Mouse (Mus musculus) induced T-regulatory cell, adult 2 months (primary cell): Measurements from ENCODE around the gene Mtch1.

ENCODE experiments used
- DNase-seq: peaks from one replicate; pipeline ENCODE4 v3.0.0-alpha.2; 2012; ENCODE audit warnings: low read depth

Mtch1 gene

DNA sequence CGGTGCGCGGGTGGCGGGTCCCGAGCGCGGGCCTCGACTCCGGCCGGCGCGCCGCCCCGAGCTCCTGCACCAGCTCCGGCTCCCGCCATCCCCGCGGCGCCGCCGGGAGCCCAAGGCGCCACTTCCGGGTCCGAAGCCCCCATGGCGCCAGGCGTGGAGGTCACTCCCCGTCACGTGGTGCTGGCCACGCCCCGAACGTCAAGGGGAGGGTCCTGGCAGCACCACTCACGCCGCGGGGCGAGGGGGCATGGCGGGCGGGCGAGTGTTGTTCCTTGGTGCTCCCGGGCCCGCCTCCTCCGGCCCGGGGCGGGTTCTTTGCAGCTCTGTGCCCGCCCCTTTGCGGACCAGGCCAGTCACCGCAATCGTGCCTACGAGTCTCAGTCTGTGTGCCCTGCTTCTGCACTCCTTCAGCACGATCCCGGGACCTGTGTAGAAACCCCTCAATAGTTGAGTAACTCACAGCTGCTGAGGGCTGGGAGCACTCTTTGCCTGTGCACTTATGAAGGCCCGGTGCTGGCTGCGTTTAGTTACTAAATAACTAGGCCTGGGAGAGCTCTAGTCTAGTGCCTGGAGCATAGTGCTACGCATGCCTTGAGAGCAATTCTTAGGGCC, at the start of gene Mtch1:
TSS of gene Mtch1 (minus strand) at position 290 of the 612 bp plus-strand sequence.
- DNase-seq, result peak; percentile 98

DNA sequence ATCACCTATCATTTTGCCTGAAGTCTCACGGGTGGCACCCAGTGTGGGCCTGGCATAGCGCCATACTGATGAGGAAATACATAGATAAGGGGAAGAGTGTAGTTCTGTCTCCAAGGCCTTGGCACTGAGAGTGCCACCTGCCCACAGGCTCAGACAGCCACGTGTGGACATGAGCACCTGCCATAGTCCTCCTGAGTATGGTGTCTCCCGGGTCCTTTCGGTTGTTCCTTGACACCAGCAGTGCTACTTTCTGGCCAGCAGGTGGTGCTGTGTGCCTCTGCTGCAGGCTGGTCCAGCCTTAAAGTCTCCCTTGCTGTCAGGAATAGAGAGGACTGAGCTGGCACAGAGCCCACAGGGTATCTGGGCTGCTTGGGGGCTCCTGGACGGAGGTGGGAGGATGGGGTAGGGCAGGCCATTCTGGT, 49.1 kb upstream of the Mtch1 start:
- peak; percentile 95 for DNase-seq

DNA sequence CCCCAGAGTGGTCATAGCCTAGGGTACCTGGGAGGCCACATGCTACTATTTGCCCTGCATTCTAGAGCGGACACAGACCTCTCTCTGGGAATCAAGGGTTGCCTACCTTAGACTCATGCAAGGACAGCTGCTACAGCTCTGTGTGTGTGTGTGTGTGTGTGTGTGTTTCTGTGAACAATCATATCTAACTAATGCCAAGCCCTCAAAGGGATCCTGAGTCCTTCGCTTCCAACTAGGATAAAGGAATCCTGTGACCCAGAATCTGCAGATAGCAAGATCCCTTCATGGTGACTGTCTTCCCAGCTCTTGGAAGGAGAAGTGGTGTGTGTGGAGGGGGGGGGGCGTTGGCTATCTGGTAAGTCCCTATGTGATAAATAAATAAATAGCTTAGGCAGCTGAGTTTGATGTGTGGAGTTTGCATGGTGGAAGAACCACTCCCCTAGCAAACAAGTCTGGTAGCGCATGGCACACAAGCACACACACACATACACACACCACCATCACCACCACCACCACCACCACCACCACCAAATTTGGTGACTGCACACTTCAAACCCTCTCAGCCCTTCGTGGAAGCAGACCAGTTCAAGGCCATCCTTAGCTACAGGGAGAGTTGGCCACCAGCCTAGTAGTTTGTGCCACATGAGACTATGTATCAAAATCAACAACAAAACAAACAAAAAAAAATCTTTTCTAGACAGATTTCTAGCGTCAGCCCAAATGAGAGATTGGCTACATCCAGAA, 48.5 kb upstream of the Mtch1 start:
- peak; percentile 72 for DNase-seq

DNA sequence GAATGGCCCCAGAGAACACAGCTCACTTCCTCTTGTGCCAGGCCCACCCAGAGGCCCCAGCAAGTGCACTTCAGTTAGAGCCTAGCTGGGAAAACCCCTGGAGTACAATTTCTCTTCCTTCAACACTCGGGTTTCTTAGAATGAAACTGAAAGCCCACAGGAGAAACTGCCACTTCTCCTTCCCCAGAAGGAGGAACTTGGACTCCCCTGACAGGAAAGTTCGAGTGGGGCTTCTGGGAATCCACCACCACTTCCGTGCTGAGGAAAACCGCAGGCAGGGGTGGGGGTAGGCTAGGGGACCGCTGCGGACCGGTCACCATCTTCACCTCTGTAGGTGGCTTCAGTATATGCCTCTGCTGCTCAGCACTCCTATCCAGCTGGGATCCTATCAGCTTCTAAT, 47.6 kb upstream of the Mtch1 start:
- peak; percentile 94 for DNase-seq

DNA sequence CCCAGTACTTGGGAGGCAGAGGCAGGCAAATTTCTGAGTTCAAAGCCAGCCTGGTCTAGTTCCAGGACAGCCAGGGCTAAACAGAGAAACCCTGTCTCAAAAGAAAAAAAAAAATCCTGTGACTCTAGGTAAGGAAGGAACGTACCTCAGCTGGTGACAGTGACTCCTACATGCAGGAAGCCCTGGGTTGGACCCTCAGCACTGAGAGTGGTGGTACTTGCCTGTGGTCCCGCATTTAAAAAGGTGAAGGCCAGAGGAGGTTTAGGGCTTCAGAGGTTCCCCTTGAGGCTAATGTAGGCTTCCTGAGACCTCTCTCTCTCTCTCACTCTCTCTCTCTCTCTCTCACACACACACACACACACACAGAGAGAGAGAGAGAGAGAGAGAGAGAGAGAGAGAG, 47.0 kb upstream of the Mtch1 start:
- DNase-seq, result peak; percentile 82

DNA sequence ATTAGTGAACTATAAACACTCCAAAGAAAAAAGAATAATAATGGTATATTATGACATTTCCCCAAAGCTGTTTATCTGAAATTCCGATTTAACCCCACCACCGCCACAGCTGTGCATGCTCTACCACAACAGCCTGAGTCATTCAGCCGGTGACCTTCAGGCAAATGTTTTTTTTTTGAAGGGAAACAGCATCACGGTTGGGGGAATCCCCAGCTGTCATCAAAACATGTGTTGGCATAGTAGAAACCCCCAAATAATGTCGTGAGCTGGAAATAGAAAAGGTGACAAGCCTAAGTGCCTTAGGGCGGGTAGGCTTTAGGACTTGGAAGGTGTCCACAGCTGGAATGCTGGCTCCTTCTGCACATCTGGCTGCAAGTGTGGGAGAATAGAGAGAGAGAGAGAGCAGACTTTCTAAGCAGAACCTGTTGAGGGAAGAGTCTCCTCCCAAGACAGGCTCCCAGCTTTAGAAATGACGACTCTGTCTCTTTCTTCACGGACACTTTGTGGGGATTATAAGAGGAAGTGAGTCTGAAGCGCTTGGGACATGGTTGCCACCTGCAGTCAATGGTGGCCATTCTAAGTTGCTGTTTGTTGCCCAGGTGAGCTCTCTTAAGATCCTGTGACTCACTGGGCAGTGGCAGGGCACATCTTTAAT, 46.5 kb upstream of the Mtch1 start:
- peak; percentile 97 for DNase-seq

DNA sequence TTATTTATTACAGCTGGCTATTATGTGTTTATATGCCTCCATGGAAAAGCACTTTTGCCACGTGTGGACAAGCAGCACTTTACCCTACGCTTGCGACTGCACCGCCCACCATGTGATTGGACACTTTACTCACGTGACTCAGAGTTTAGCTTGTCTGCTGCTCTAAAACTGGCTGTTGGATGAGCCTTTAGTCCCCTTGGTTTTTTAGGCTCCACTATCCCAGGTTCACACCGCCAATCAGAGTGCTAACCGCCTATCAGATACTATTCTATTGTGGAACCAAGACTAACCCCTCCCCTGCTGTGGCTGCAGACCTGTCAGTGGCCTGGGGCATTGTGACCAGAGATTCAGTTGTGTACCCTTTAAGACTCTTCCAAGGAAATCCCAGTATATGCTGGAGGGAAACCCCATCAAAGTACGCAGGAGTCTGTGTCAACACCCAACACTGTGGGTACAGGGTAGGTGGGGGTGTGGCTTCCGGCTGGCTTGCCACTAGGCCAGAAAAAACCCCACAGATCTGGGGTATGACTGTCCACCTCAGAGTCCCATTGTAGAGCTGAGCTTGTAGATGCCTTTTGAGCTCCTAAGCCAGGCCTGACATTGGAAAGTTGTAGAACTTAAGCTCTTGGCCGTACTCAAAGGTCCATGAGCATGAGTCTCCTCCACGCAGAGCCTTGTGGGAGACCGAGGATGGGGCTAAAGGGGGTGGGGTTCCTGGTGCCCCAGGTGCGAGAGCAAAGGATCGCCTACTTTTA, 45.8 kb upstream of the Mtch1 start:
- peak; percentile 95 for DNase-seq

DNA sequence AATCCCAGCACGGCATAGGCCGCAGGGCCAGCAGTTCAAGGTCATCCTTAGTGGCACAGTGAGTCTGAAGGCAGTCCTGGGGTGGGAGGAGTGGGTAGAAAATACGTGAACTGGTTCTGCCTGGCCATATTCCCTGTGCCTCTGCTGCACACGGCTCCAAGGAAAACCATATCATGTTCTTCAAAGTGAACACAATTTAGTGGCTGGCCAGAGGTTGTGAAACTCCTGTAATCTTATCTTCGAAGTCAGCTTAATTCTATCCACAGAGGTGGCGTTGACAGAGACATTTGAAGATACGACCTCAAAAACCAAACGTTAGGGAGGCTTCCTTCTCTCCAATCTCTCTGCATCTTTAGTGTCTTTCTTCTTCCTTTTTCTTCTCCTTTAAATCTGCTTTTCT, 43.5 kb upstream of the Mtch1 start:
- DNase-seq, result peak; percentile 33

DNA sequence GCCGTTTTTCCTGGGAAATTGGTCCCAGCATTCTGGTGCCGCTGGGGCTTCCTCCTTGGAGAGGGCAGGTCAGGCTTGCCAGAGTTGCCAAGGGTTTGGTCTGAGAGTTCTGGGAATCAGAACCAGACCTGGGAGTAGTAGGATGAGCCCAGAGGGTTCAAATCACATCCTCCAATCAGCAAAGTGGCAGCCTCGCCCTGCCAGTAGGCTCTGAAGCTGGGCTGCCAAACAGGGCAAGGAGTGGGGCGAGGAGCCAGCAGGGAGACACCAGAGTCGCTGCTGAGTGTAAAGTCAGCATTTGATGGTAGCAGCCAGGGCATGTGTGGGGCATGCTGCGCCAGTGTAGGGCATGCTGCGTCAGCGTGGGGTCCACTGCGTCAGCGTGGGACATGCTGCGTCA, 41.2 kb upstream of the Mtch1 start:
- DNase-seq, result no peak

DNA sequence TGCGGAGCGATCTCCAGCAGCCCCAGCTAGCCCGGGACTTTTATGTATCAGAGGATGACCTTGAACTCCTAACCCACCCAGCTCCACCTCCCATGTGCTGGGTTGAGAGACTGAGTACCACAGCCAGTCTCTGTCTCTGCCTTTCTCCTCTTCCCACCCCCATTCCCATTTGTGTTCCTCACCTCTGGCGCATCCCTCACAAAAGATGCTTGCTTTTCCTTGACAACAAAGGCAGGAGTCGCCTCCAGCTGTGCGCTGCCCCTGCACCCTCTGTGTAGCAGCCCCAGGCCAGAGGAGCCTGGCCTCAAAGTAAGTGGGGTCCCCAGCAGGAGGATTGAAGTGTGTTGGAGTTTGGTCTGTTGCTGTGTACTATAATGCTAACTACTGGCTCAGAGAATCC, 38.0 kb upstream of the Mtch1 start:
- no peak for DNase-seq

DNA sequence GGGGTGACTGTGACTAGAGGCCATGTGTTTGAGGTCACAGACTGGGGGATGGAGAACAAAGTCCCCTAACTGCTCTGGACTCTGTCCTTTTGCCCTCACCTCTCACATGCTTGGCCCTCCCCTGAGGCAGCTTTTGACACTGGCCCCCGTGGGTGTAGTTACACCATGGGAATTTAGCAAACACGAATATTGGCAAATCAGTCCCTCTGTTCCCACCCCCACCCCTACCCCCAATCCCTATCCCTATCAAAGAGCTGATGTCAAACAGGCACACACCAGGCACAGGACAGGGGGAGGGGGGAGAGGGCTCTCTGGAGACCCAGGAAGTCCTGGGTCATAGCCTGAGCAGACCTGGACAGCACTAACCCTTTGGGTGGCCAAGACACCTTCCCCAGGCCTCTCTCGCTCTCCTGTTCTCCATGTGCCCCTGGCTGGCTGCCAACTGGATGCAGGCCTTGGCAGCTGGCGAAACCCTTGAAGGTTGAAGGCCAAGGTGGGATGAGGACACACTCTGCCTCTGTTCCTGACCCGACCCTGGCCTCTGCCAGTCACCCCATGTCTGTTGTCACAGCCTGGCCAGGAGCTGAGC, 37.2 kb upstream of the Mtch1 start:
- no peak for DNase-seq

DNA sequence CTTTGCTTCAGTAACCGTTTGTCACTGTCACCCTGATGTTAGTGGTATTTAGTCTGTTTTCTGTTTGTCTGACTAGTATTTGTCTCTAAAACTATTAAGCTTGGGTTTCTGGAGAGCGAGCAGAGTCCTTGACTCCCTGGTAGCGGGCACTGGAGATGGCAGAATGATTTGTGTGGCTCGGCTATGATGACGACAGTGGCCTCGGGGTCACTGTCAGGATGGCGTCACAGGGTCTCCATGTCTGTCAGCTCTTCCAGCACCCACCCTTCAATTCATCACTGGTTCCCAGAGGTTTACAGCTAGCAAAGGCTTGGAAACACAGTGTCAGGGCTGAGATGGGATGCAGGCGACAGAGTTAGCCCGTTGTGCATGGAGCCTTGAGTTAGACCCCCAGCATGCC, 36.2 kb upstream of the Mtch1 start:
- no peak for DNase-seq

DNA sequence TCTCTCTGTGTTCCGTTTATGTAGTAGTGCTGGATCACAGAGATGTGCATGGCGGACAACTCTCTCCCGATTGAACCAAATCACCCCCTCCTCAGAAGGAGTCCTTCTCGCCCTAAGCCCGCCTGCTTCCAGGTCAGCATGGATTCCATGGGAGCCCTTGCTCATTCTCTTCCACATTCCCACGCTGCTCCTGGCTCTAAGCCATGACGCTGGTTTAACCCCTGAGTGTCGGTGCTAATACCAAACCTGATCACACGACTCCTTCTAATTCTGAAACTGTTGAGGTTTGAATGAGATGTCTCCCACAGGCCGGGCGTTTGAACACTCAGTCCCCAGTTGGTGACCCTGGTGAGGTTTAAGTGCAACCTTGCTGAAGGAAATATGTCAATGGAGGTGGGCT, 34.7 kb upstream of the Mtch1 start:
- peak; percentile 67 for DNase-seq

DNA sequence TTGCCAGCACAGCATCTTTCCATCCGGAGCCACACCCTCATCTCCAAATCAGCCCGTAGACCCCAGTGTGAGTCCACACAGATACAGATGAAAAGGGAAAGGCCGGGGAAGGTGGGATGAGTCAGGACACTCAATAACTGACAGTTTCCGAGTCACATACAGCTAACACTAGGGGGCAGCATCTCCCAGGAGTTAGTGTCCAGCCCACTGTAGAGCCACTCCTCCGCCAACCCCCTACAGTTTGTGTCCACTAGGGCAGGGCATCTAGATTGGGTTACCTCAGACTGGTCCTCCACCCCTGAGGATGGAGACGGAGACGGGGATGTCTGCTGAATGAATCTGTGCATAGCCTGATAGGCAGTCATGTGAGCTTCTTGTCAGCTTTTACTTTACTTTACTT, 33.7 kb upstream of the Mtch1 start:
- DNase-seq, result peak; percentile 94

DNA sequence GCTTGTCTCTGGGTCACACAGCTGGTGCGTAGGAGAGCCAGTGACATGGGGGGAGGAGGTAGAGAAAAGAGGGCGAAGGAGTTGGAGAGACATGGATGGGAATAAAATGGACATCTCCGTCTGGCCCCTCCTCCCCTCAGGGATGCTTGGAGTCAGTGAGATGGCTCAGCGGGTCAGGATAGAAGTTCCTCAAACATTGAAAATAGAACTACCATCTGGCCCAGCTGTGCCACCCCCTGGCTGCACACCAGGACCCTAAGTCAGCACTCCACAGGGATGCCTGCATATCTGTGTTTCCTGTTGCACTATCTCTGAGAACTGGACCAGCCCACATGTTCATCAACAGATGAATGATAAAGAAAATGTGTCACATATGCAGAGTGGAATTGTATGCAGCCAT, 32.5 kb upstream of the Mtch1 start:
- no peak for DNase-seq

DNA sequence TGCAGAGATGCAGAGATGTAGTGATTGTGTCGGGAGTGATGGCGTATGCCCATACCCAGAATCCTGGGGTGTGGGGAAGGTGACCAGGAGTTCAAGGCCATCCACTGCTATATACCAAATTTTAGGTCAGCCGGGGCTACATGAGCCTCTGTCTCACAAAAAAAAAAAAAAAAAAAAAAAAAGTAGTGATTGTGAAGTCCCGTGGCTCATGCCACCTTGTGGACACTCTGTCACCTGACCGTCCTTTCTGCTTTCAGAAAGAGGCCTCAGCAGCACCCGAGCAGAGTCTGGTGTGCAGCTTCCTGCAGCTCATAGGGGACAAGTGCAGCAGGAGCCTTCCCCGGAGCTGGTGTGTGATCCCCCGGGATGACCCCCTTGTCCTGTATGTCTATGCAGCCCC, 30.3 kb upstream of the Mtch1 start:
- DNase-seq, result no peak

DNA sequence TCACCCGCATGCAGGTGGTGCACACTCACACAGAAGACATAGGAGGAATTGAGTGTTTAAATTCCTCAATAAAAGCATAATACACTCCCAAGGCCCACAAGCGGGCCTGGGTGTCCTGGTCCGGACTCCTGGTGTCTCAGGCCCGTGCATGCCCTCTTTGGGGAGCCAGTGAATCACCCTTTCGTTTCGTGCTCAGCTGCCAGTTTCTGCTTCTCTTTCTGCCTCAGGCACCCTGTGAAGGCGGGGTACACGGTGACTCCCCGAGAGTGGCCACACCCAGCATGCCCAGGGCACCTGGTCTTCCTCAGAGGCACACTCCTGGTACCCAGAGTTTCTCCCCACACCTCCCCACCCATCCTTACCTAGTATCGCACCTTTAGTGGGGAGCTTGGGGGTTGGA, 28.1 kb upstream of the Mtch1 start:
- DNase-seq, result peak; percentile 40

DNA sequence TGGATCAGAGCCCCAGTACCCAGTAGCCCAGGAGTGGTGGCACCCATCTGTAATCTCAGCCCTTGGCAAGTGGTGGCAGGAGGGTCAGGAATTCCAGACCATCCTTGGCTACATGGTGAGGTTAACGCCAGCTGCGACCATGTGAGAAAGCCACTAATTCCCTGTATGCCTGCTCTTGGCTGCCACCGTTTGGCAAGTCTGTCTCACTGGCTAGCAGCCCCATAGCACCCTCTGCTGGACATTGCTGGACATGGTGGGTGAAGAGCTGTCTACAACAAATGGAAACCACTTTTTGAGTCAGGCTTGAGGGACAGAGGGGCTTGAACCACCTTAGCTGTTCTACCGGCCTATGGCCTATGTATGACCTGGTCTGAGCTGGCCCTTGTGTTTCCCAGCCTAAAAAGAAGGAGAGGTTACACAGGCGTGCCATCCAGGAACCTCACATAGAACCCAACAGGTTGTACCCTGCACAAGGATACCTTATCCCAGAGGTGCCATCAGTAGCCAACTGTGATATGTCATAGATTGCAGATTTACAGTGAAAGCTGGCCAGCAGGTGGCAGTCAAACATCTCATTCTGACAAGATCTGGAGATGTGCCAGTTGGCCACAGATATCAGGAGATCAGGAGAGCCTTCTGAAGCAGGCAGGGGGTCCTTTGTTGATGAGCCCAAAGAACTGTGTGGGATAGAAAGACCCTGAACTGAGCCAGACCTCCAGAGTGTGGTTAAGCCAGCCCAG, 23.4 kb upstream of the Mtch1 start:
- DNase-seq, result peak; percentile 97

DNA sequence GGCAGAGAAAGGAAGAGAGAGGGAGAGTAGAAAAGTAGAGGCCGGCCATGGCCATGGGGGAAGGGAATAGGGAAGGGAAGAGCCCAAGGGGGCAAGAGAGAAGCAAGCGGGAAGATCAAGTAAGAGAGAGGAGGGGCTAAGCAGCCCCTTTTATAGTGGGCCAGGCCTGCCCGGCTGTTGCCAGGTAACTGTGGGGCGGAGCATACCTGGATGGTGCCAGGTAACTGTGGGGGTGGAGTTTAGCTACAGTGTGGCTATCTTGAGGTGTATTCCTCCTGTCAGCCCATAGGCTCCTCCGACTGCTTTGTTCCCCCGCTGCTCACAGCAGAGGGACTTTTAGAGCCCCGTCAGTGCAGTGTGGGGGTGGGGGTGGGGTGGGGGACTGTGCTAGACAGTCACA, 21.0 kb upstream of the Mtch1 start:
- no peak for DNase-seq

DNA sequence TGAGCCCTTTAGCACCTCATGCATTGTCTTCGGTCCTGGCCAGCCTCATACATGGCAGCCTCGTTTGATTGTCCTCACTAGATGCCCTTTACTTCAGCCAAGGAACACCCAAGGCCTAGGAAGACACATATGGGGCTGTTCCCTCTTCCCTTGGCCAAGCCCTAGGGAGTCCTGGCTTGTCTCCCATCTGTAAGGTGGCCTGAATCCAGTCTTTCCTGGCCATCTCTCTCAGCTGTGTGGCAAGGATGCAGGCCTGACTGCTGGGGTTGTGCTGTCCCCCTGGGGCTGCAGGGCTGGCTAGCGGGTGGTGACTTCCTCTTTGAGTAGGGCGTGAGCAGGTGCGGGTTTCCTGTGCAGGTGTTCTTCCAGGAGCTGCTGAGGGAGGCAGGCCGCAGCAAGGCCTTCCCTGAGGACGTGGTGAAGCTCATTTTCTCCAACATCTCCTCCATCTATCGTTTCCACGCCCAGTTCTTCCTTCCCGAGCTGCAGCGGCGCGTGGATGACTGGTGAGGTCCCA, 17.4 kb upstream of the Mtch1 start:
- peak; percentile 38 for DNase-seq

DNA sequence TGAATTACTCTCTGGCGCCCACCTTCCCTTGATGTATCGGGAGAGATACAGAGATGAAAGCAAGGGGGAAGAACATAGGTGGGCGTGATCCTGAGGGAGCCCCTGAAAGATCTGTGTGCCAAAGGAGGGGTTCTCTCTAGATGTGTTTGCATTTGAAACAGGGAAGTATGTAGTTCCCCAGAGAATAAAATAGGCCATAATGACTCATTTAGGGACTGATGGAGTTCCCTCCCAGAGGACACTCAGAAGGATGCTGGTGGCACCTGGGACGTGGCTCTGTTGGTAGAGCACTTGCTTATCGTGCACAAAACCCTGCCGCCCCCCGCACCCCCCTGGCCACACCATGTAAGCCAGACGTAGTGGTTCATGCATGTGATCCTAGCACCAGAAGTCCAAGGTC, 15.4 kb upstream of the Mtch1 start:
- no peak for DNase-seq
